Mouse (Mus musculus) ES-E14 (cell line): ENCODE results near the gene Pidd1.

Experiments used
- CHD2 ChIP-seq: IDR thresholded peaks from 2 replicates; pipeline ENCODE4 v1.6.1; 2014; ENCODE audit warnings: mild to moderate bottlenecking, low read depth, low read length, inconsistent platforms
- HCFC1 ChIP-seq: IDR thresholded peaks from 2 replicates; pipeline ENCODE4 v1.6.1; 2012; ENCODE audit warnings: low read length, inconsistent platforms, borderline replicate concordance; ENCODE audit not compliant: insufficient read depth
- ZC3H11A ChIP-seq: IDR thresholded peaks from 2 replicates; pipeline ENCODE4 v1.6.1; 2012; ENCODE audit warnings: low read depth, mild to moderate bottlenecking, inconsistent platforms, low read length, borderline replicate concordance
- ZNF384 ChIP-seq: IDR thresholded peaks from 2 replicates; pipeline ENCODE4 v1.6.1; 2012; ENCODE audit warnings: low read depth, low read length, inconsistent platforms

DNA sequence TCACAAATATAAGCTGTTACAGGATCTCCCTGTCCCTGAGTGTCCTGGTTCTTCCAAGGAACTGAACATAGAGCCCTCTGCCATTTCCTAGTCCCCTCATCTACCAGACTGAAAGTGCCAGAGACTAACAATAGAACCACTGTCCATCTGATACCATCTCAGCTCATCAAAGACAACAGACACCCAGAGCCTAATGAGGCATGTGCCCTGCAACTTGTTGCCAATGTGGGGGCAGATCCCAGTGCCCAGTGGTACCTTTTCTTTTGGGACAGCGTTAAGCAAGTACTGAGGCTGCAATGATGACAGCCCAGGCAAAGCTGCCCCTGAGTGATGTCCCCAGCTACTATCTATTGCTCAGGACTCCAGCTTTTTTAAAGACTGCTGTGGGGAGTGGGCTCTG is 42.4 kb upstream of the Pidd1 start:
- no peak for TF ChIP-seq ZNF384
- TF ChIP-seq HCFC1 = no peak
- no peak for TF ChIP-seq ZC3H11A
- TF ChIP-seq CHD2 = no peak
